Mouse (Mus musculus): ENCODE results near the gene Th. TPM values are rescaled to one million over a fixed set of nuclear protein-coding genes. Genes with fewer than 3 reads are reported as not detected.

Gene Th
- polyA plus RNA-seq, 1 experiment from 2014 or later = 28.0 TPM

- 0 out of 2 replicates have a peak, but pooled peaks cover 3% of the 10 kb centered on the region for H3K27me3 ChIP-seq (replicated peaks)
- H3K4me1 ChIP-seq = peaks cover 21% of the 10 kb centered on the region
- no peaks in the 10 kb centered on the region for H3K36me3 ChIP-seq
- no peak for ATAC-seq (ENCODE audit: low FRiP score, low read depth)
- H3K9me3 ChIP-seq = no peaks in the 10 kb centered on the region
- H3K9ac ChIP-seq = no peak overlapping the region
- H3K27ac ChIP-seq = no peak overlapping the region
- WGBS = 63% methylated on average over 1 of the region's 1 CpGs
- H3K4me3 ChIP-seq = no peak overlapping the region
- no peak overlapping the region for H3K4me2 ChIP-seq (replicated peaks)
These were observed 33.5 kb downstream of the Th start for GRCm38 (mm10) chr7:142897471-142897870.

GRCm38 (mm10) chr7:142895901-142896665 lies 34.8 kb downstream of the Th start:
- H3K4me3 ChIP-seq = no peak overlapping the region
- no peaks in the 10 kb centered on the region for H3K9me3 ChIP-seq
- H3K4me1 ChIP-seq = peaks cover 7% of the 10 kb centered on the region
- H3K4me2 ChIP-seq (replicated peaks) = no peak overlapping the region
- H3K27me3 ChIP-seq (replicated peaks) = 0 out of 2 replicates have a peak, but pooled peaks cover 3% of the 10 kb centered on the region
- no peaks in the 10 kb centered on the region for H3K36me3 ChIP-seq
- H3K27ac ChIP-seq = no peak overlapping the region
- WGBS = 74% methylated on average over 10 of the region's 10 CpGs
- H3K9ac ChIP-seq = no peak overlapping the region
- no peak for ATAC-seq (ENCODE audit: low FRiP score, low read depth)

- Histone ChIP-seq H3K4me3 (no peak overlapping the region), H3K4me1 (peaks cover 5% of the 10 kb centered on the region; the same call in 1 of the 2 replicates), H3K9me3 (no peaks in the 10 kb centered on the region), H3K27me3 (replicated peaks) (0 out of 2 replicates have a peak, but pooled peaks cover 3% of the 10 kb centered on the region), H3K9ac (no peak overlapping the region), H3K36me3 (no peaks in the 10 kb centered on the region), H3K27ac (no peak overlapping the region), H3K4me2 (replicated peaks) (no peak overlapping the region)
- 85% methylated on average over 18 of the region's 18 CpGs for WGBS
- ATAC-seq (ENCODE audit: low FRiP score, low read depth) = no peak
These were observed 35.6 kb downstream of the Th start for GRCm38 (mm10) chr7:142895223-142895840.

- no peak overlapping the region for H3K9ac ChIP-seq
- H3K27me3 ChIP-seq (replicated peaks) = 0 out of 2 replicates have a peak, but pooled peaks cover 3% of the 10 kb centered on the region
- no peaks in the 10 kb centered on the region for H3K9me3 ChIP-seq
- H3K36me3 ChIP-seq = no peaks in the 10 kb centered on the region
- no peak overlapping the region for H3K4me3 ChIP-seq
- ATAC-seq (ENCODE audit: low FRiP score, low read depth) = 0 out of 2 replicates have a peak, but pooled peaks have one; percentile 48
- WGBS = 16% methylated on average over 3 of the region's 3 CpGs
- H3K27ac ChIP-seq = no peak overlapping the region
- no peak overlapping the region for H3K4me2 ChIP-seq (replicated peaks)
- peaks cover 5% of the 10 kb centered on the region; the same call in 1 of the 2 replicates for H3K4me1 ChIP-seq
These were observed 36.3 kb downstream of the Th start for GRCm38 (mm10) chr7:142894669-142895068.

GRCm38 (mm10) chr7:142893721-142894639 lies 36.9 kb downstream of the Th start:
- H3K4me3 ChIP-seq = no peak overlapping the region
- H3K36me3 ChIP-seq = no peaks in the 10 kb centered on the region
- ATAC-seq (ENCODE audit: low FRiP score, low read depth) = 0 out of 2 replicates have a peak, but pooled peaks have one; percentile 2
- no peak overlapping the region for H3K9ac ChIP-seq
- no peaks in the 10 kb centered on the region for H3K9me3 ChIP-seq
- 0 out of 2 replicates have a peak, but pooled peaks cover 3% of the 10 kb centered on the region for H3K27me3 ChIP-seq (replicated peaks)
- WGBS = 69% methylated on average over 12 of the region's 12 CpGs
- H3K4me2 ChIP-seq (replicated peaks) = no peak overlapping the region
- H3K27ac ChIP-seq = no peak overlapping the region
- peaks cover 5% of the 10 kb centered on the region; the same call in 1 of the 2 replicates for H3K4me1 ChIP-seq

- no peaks in the 10 kb centered on the region for H3K36me3 ChIP-seq
- peaks cover 5% of the 10 kb centered on the region; the same call in 1 of the 2 replicates for H3K4me1 ChIP-seq
- H3K27ac ChIP-seq = no peak overlapping the region
- no peak overlapping the region for H3K4me3 ChIP-seq
- WGBS = 75% methylated on average over 6 of the region's 6 CpGs
- ATAC-seq (ENCODE audit: low FRiP score, low read depth) = no peak
- no peaks in the 10 kb centered on the region for H3K9me3 ChIP-seq
- no peak overlapping the region for H3K4me2 ChIP-seq (replicated peaks)
- 0 out of 2 replicates have a peak, but pooled peaks cover 3% of the 10 kb centered on the region for H3K27me3 ChIP-seq (replicated peaks)
- H3K9ac ChIP-seq = no peak overlapping the region
These were observed 37.6 kb downstream of the Th start for GRCm38 (mm10) chr7:142893296-142893695.

GRCm38 (mm10) chr7:142869419-142870163 lies 61.3 kb downstream of the Th start:
- no peak overlapping the region for H3K27ac ChIP-seq
- no peak overlapping the region for H3K4me3 ChIP-seq
- H3K27me3 ChIP-seq (replicated peaks) = no peaks in the 10 kb centered on the region
- H3K4me2 ChIP-seq (replicated peaks) = no peak overlapping the region
- no peaks in the 10 kb centered on the region for H3K36me3 ChIP-seq
- ATAC-seq (ENCODE audit: low FRiP score, low read depth) = no peak
- H3K9ac ChIP-seq = no peak overlapping the region
- WGBS = 5% methylated on average over 4 of the region's 4 CpGs
- no peaks in the 10 kb centered on the region for H3K9me3 ChIP-seq
- peaks cover 6% of the 10 kb centered on the region; the same call in 1 of the 2 replicates for H3K4me1 ChIP-seq

GRCm38 (mm10) chr7:142850681-142851080 lies 80.2 kb downstream of the Th start:
- H3K4me2 ChIP-seq (replicated peaks) = no peak overlapping the region
- H3K36me3 ChIP-seq = no peaks in the 10 kb centered on the region
- 24% methylated on average over 6 of the region's 6 CpGs for WGBS
- no peaks in the 10 kb centered on the region for H3K4me1 ChIP-seq
- no peak for ATAC-seq (ENCODE audit: low FRiP score, low read depth)
- H3K27ac ChIP-seq = no peak overlapping the region
- no peak overlapping the region for H3K9ac ChIP-seq
- no peak overlapping the region for H3K4me3 ChIP-seq
- no peaks in the 10 kb centered on the region for H3K27me3 ChIP-seq (replicated peaks)
- H3K9me3 ChIP-seq = no peaks in the 10 kb centered on the region

Other genes starting within 250 kb of the Th start
- not detected in 2 replicates for gene Ins2, start 187.7 kb downstream of the Th start, polyA plus RNA-seq (2016; fragmentation: Nextera tagmentation; extraction: Ambion mirVana)
- 0.15 and 0.66 TPM in 2 replicates for gene Ascl2, start 38.1 kb upstream of the Th start, polyA plus RNA-seq (2016; fragmentation: Nextera tagmentation; extraction: Ambion mirVana)
- gene Tspan32, start 73.9 kb upstream of the Th start, polyA plus RNA-seq (2016; fragmentation: Nextera tagmentation; extraction: Ambion mirVana) = 1.4 and 2.2 TPM in 2 replicates
- gene Cd81, start 121.6 kb upstream of the Th start, polyA plus RNA-seq (2016; fragmentation: Nextera tagmentation; extraction: Ambion mirVana) = 255 and 258 TPM in 2 replicates
- gene Tssc4, start 138.1 kb upstream of the Th start, polyA plus RNA-seq (2016; fragmentation: Nextera tagmentation; extraction: Ambion mirVana) = 91.7 and 96.3 TPM in 2 replicates
- 1.8 and 2.2 TPM in 2 replicates for gene Trpm5, start 163.5 kb upstream of the Th start, polyA plus RNA-seq (2016; fragmentation: Nextera tagmentation; extraction: Ambion mirVana)
- gene Kcnq1, start 175.2 kb upstream of the Th start, polyA plus RNA-seq (2016; fragmentation: Nextera tagmentation; extraction: Ambion mirVana) = 0.99 and 2.0 TPM in 2 replicates